9 mouse cellular contexts compared by ENCODE assay signal in genomic region chr13:28951691-28952575, GRCm38 (mm10). TPM values are rescaled to one million over a fixed set of nuclear protein-coding genes. Genes with fewer than 3 reads are reported as not detected.
DNase-seq lines count a peak whose midpoint lies in the region; ATAC-seq and TF ChIP-seq lines count a peak whose summit lies in the region.
"Had no signal": no experiment of that assay in that cellular context is flagged by ENCODE, and none has a peak within 500 bp of the region (broad histone marks: within the 10 kb centered on the region; RNA-seq: fewer than 3 reads in every experiment).

No protein-coding gene starts in this region.

- H3K4me1 ChIP-seq in bone marrow, adult 2 months (ENCODE audit: control insufficient read depth, insufficient read depth, low read length), result peaks cover 1% of the 10 kb centered on the region; the same call in 1 of the 2 replicates
- H3K4me1 ChIP-seq in forebrain, embryonic 12.5 days, result peaks cover 21% of the 10 kb centered on the region
- H3K4me1 ChIP-seq in hindbrain, embryonic 12.5 days, result peaks cover 18% of the 10 kb centered on the region
- H3K4me1 ChIP-seq in limb, embryonic 12.5 days (replicated peaks), result peaks cover 17% of the 10 kb centered on the region
- peaks cover 20% of the 10 kb centered on the region for H3K4me1 ChIP-seq in midbrain, embryonic 16.5 days (ENCODE audit: control insufficient read depth, insufficient read depth, low read length)

- under 1% methylated on average over 92 of the region's 92 CpGs for WGBS in bone marrow, adult 2 months
- under 1% methylated on average over 90 of the region's 92 CpGs for WGBS in forebrain, embryonic 12.5 days
- WGBS in hindbrain, embryonic 12.5 days, result under 1% methylated on average over 76 of the region's 92 CpGs
- under 1% methylated on average over 82 of the region's 92 CpGs for WGBS in limb, embryonic 12.5 days
- under 1% methylated on average over 89 of the region's 92 CpGs for WGBS in midbrain, embryonic 16.5 days

- DNase-seq in gastrocnemius, adult 18-20 months (ENCODE audit: low spot score), result peak; percentile 11
- DNase-seq in gastrocnemius, adult 8-10 months (ENCODE audit: low spot score in 2 of 2), result no peak
- DNase-seq in testis, postnatal 10 days (ENCODE audit: low spot score), result peak; percentile 73

- H3K36me3 ChIP-seq in forebrain, embryonic 12.5 days (replicated peaks), result no peaks in the 10 kb centered on the region; the same call in 1 of the 2 replicates
- 0 out of 2 replicates have a peak, but pooled peaks cover 4% of the 10 kb centered on the region for H3K36me3 ChIP-seq in hindbrain, embryonic 12.5 days
- H3K36me3 ChIP-seq in limb, embryonic 12.5 days, result peaks cover 17% of the 10 kb centered on the region; the same call in 1 of the 2 replicates
- no peaks in the 10 kb centered on the region for H3K36me3 ChIP-seq in midbrain, embryonic 16.5 days (ENCODE audit: control insufficient read depth, insufficient read depth, low read length)

- peak overlapping the region; percentile 52 for H3K4me2 ChIP-seq in forebrain, embryonic 12.5 days
- H3K4me2 ChIP-seq in hindbrain, embryonic 12.5 days (replicated peaks), result peak overlapping the region; percentile 43
- H3K4me2 ChIP-seq in limb, embryonic 12.5 days, result peak overlapping the region; percentile 44
- H3K4me2 ChIP-seq in midbrain, embryonic 16.5 days (ENCODE audit: low read length), result peak overlapping the region; percentile 42

- TF ChIP-seq POLR2A in bone marrow, adult 2 months (IDR thresholded peaks at IDR 0.05; ENCODE audit: borderline replicate concordance, control insufficient read depth, low read depth, low read length), result no peak

- H3K9me3 ChIP-seq in forebrain, embryonic 12.5 days, result no peaks in the 10 kb centered on the region
- H3K9me3 ChIP-seq in hindbrain, embryonic 12.5 days (replicated peaks), result no peaks in the 10 kb centered on the region
- no peaks in the 10 kb centered on the region for H3K9me3 ChIP-seq in limb, embryonic 12.5 days
- no peaks in the 10 kb centered on the region for H3K9me3 ChIP-seq in midbrain, embryonic 16.5 days (replicated peaks; ENCODE audit: control insufficient read depth, low read length, poor library complexity, severe bottlenecking)

- TF ChIP-seq CTCF in bone marrow, adult 2 months (IDR thresholded peaks at IDR 0.05; ENCODE audit: control insufficient read depth, insufficient read depth, low read length), result no peak

- no peak for ATAC-seq in forebrain, embryonic 12.5 days (ENCODE audit: low FRiP score)
- ATAC-seq in hindbrain, embryonic 12.5 days (ENCODE audit: low FRiP score), result no peak
- no peak for ATAC-seq in limb, embryonic 12.5 days (ENCODE audit: insufficient number of reproducible peaks, insufficient read depth, low FRiP score, low TSS enrichment, low read depth)
- no peak for ATAC-seq in midbrain, embryonic 16.5 days

- peak overlapping the region; percentile 100 for H3K9ac ChIP-seq in forebrain, embryonic 12.5 days
- peak overlapping the region; percentile 100 for H3K9ac ChIP-seq in hindbrain, embryonic 12.5 days
- H3K9ac ChIP-seq in limb, embryonic 12.5 days (replicated peaks), result peak overlapping the region; percentile 100
- peak overlapping the region; percentile 92 for H3K9ac ChIP-seq in midbrain, embryonic 16.5 days (ENCODE audit: low read depth, low read length)

- H3K27me3 ChIP-seq in forebrain, embryonic 12.5 days, result no peaks in the 10 kb centered on the region
- no peaks in the 10 kb centered on the region for H3K27me3 ChIP-seq in hindbrain, embryonic 12.5 days
- no peaks in the 10 kb centered on the region for H3K27me3 ChIP-seq in limb, embryonic 12.5 days
- H3K27me3 ChIP-seq in midbrain, embryonic 16.5 days (ENCODE audit: control insufficient read depth, insufficient read depth, low read depth, low read length), result no peaks in the 10 kb centered on the region

- H3K27ac ChIP-seq in bone marrow, adult 2 months (ENCODE audit: control insufficient read depth, insufficient read depth, low read depth, low read length, poor library complexity), result peak overlapping the region; percentile 84
- peak overlapping the region; percentile 100 for H3K27ac ChIP-seq in forebrain, embryonic 12.5 days
- peak overlapping the region; percentile 100 for H3K27ac ChIP-seq in hindbrain, embryonic 12.5 days
- H3K27ac ChIP-seq in limb, embryonic 12.5 days, result peak overlapping the region; percentile 100
- peak overlapping the region; percentile 97 for H3K27ac ChIP-seq in midbrain, embryonic 16.5 days (ENCODE audit: low read length)

- H3K4me3 ChIP-seq in bone marrow, adult 2 months (replicated peaks; ENCODE audit: control insufficient read depth, low read depth, low read length), result peak overlapping the region; percentile 65
- peak overlapping the region; percentile 100 for H3K4me3 ChIP-seq in forebrain, embryonic 12.5 days (replicated peaks)
- H3K4me3 ChIP-seq in hindbrain, embryonic 12.5 days, result peak overlapping the region; percentile 99
- H3K4me3 ChIP-seq in limb, embryonic 12.5 days (replicated peaks), result peak overlapping the region; percentile 99
- peak overlapping the region; percentile 100 for H3K4me3 ChIP-seq in midbrain, embryonic 16.5 days (ENCODE audit: low read depth, low read length)

RNA-seq across cellular contexts. Expression of gene Sox4, which starts 1.6 kb away (rescaled TPM):
- total RNA-seq in gastrocnemius, adult 18-20 months (2021), result 10 to 100 TPM in 1 of 2 experiments, 1 to 10 TPM in 1; 1.7 to 11.8 TPM
- total RNA-seq in gastrocnemius, adult 8-10 months (2022), result 1 to 10 TPM; 1.1 to 2.5 (median 1.6) TPM
- polyA plus RNA-seq in bone marrow, adult 2 months (2011; ENCODE audit: insufficient read depth, insufficient read length, low replicate concordance, missing spikeins), result 10.4 and 13.8 TPM in 2 replicates
- 258 and 264 TPM in 2 replicates for polyA plus RNA-seq in forebrain, embryonic 12.5 days (2016; fragmentation: Nextera tagmentation; extraction: Ambion mirVana)
- 255 and 291 TPM in 2 replicates for polyA plus RNA-seq in hindbrain, embryonic 12.5 days (2016; fragmentation: Nextera tagmentation; extraction: Ambion mirVana)
- 131 and 135 TPM in 2 replicates for polyA plus RNA-seq in limb, embryonic 12.5 days (2016; fragmentation: Nextera tagmentation; extraction: Ambion mirVana)
- 158 and 160 TPM in 2 replicates for polyA plus RNA-seq in midbrain, embryonic 16.5 days (2015; fragmentation: Nextera tagmentation; extraction: Ambion mirVana)
- total RNA-seq: MEL had no signal

Comparison
In these comparisons a context has a peak if more than half of its experiments do, and no peak if none do; other contexts are left out.
1. DNase-seq: peak in gastrocnemius, adult 18-20 months (single experiment) and testis, postnatal 10 days (single experiment); none in gastrocnemius, adult 8-10 months (0 of 2).
2. Peak in every context shown above with its lines, with median percentiles within 50 percentile points of each other: H3K27ac ChIP-seq, H3K4me3 ChIP-seq, H3K4me2 ChIP-seq and H3K9ac ChIP-seq.